Mouse (Mus musculus) CH12.LX (cell line): ENCODE data around the gene Defb23. TPM values are rescaled to one million over a fixed set of nuclear protein-coding genes. Genes with fewer than 3 reads are reported as not detected.

ENCODE experiments used
- DNase-seq: peaks from one replicate; pipeline ENCODE4 v3.0.0-alpha.2; 2013; ENCODE audit errors: extremely low read depth
- H3K27ac ChIP-seq: 2 replicates; pipeline ENCODE4 v1.5.1; 2012; ENCODE audit warnings: low read depth, mild to moderate bottlenecking, control low read depth, moderate library complexity; ENCODE audit not compliant: insufficient read depth
- H3K27me3 ChIP-seq: replicated peaks from 2 replicates; pipeline ENCODE3; 2012; ENCODE audit warnings: inconsistent platforms
- H3K36me3 ChIP-seq, 2 experiments: replicated peaks in 1 of 2; 2 replicates each; pipeline versions ENCODE3 to v1.6.1; 2012; ENCODE audit warnings: inconsistent platforms in 1 of 2, low read length in 1 of 2, mild to moderate bottlenecking in 1 of 2, mixed read lengths in 1 of 2, moderate library complexity in 1 of 2; ENCODE audit not compliant: control insufficient read depth in 1 of 2, insufficient read depth in 1 of 2
- H3K4me1 ChIP-seq, 2 experiments: 2 replicates each; pipeline ENCODE4 v1.6.1; 2012; ENCODE audit warnings: inconsistent platforms in 1 of 2, moderate library complexity in 1 of 2; ENCODE audit not compliant: insufficient read depth in 2 of 2, control insufficient read depth in 1 of 2
- H3K4me2 ChIP-seq: 2 replicates; pipeline ENCODE4 v1.6.1; 2012; ENCODE audit warnings: low read depth, mild to moderate bottlenecking, control low read depth; ENCODE audit not compliant: poor library complexity, insufficient read depth, severe bottlenecking
- H3K4me3 ChIP-seq, 3 experiments: fragments of 150-350 bp in 1 of 3; sonication (generic) in 1 of 3; replicated peaks in 1 of 3; 2 replicates each; pipeline versions ENCODE3 to v1.5.1; 2011 to 2012; ENCODE audit warnings: low read depth in 2 of 3, low read length in 2 of 3, mild to moderate bottlenecking in 2 of 3, moderate library complexity in 2 of 3, control low read depth in 1 of 3, improper control_type of control experiment in 1 of 3, inconsistent platforms in 1 of 3, mixed read lengths in 1 of 3; ENCODE audit not compliant: poor library complexity in 1 of 3
- H3K79me2 ChIP-seq: replicated peaks from 2 replicates; pipeline ENCODE4 v1.6.1; 2012; ENCODE audit warnings: mild to moderate bottlenecking, moderate library complexity; ENCODE audit not compliant: control insufficient read depth, poor library complexity, insufficient read depth, severe bottlenecking; ENCODE audit errors: extremely low read depth
- H3K9ac ChIP-seq: 2 replicates; pipeline ENCODE4 v1.6.1; 2012; ENCODE audit warnings: low read depth, mild to moderate bottlenecking, control low read depth, moderate library complexity; ENCODE audit not compliant: insufficient read depth
- H3K9me3 ChIP-seq: replicated peaks from 2 replicates; pipeline ENCODE3; 2012; ENCODE audit warnings: low read length, inconsistent platforms, mixed read lengths
- CTCF ChIP-seq, 2 experiments: IDR thresholded peaks in 1 of 2; conservative IDR thresholded peaks in 1 of 2; 2 replicates each; pipeline ENCODE4 v1.5.1; 2011 to 2012; ENCODE audit warnings: low read depth in 2 of 2, low read length in 2 of 2, improper control_type of control experiment in 1 of 2, inconsistent platforms in 1 of 2, mild to moderate bottlenecking in 1 of 2, moderate library complexity in 1 of 2
- ETS1 ChIP-seq: conservative IDR thresholded peaks from 2 replicates; pipeline ENCODE4 v1.6.1; 2012; ENCODE audit warnings: low read depth, mild to moderate bottlenecking, inconsistent platforms, low read length, improper control_type of control experiment, moderate library complexity
- GABPA ChIP-seq: IDR thresholded peaks from 2 replicates; pipeline ENCODE4 v1.6.1; 2012; ENCODE audit warnings: low read depth, low read length, improper control_type of control experiment, inconsistent platforms; ENCODE audit not compliant: insufficient replicate concordance
- JUN ChIP-seq: IDR thresholded peaks from 2 replicates; pipeline ENCODE4 v1.6.1; 2011; ENCODE audit warnings: low read depth, mild to moderate bottlenecking, low read length, improper control_type of control experiment, moderate library complexity; ENCODE audit not compliant: insufficient read depth
- MAX ChIP-seq: IDR thresholded peaks from 2 replicates; pipeline ENCODE4 v1.6.1; 2011; ENCODE audit warnings: low read length, improper control_type of control experiment
- MAZ ChIP-seq: IDR thresholded peaks from 2 replicates; pipeline ENCODE4 v1.6.1; 2012; ENCODE audit warnings: low read depth, mild to moderate bottlenecking, inconsistent platforms, low read length, improper control_type of control experiment, moderate library complexity
- MYC ChIP-seq: IDR thresholded peaks from 2 replicates; pipeline ENCODE4 v1.6.1; 2011; ENCODE audit warnings: low read depth, mild to moderate bottlenecking, improper control_type of control experiment, low read length
- POLR2A ChIP-seq: IDR thresholded peaks from 2 replicates; pipeline ENCODE4 v1.6.1; 2011; ENCODE audit warnings: low read depth, mild to moderate bottlenecking, improper control_type of control experiment, low read length
- POLR2AphosphoS2 ChIP-seq: IDR thresholded peaks from 2 replicates; pipeline ENCODE4 v1.6.1; 2011; ENCODE audit warnings: low read depth, low read length, improper control_type of control experiment
- RAD21 ChIP-seq: IDR thresholded peaks from 2 replicates; pipeline ENCODE4 v1.6.1; 2011; ENCODE audit warnings: low read depth, mild to moderate bottlenecking, low read length, improper control_type of control experiment, moderate library complexity
- SIN3A ChIP-seq: IDR thresholded peaks from 2 replicates; pipeline ENCODE4 v1.6.1; 2012; ENCODE audit warnings: low read length, improper control_type of control experiment, inconsistent platforms
- SMC3 ChIP-seq: IDR thresholded peaks from 2 replicates; pipeline ENCODE4 v1.6.1; 2011; ENCODE audit warnings: low read depth, low read length, improper control_type of control experiment
- USF1 ChIP-seq: IDR thresholded peaks from 2 replicates; pipeline ENCODE4 v1.6.1; 2014; ENCODE audit warnings: low read depth, mild to moderate bottlenecking, inconsistent platforms, low read length, improper control_type of control experiment
- ZMIZ1 ChIP-seq: IDR thresholded peaks from 2 replicates; pipeline ENCODE4 v1.6.1; 2012; ENCODE audit warnings: low read depth, mild to moderate bottlenecking, inconsistent platforms, low read length, improper control_type of control experiment
- ZNF384 ChIP-seq: IDR thresholded peaks from 2 replicates; pipeline ENCODE4 v1.6.1; 2012; ENCODE audit warnings: low read depth, low read length, improper control_type of control experiment, inconsistent platforms
- dilution Hi-C: fragments of 300-500 bp; cut with MboI; formaldehyde crosslinking; loops from 2 replicates; pipeline ENCODE4 v1.14.3; 2020; ENCODE audit warnings: low sequenced_read_pairs; ENCODE audit not compliant: extremely low pct_unique_long_range_greater_than_20kb, extremely low pct_ligation_motif_present
- in situ Hi-C: fragments of 300-500 bp; cut with MboI; formaldehyde crosslinking; loops from 3 replicates; pipeline ENCODE4 v1.14.3; 2019; ENCODE audit warnings: low sequenced_read_pairs, low pct_ligation_motif_present, low pct_unique_long_range_greater_than_20kb, mixed read lengths
- polyA plus RNA-seq: library from polyadenylated mRNA; unstranded; fragments of >175 nt; gene quantifications from 2 replicates; pipeline ENCODE4 v1.2.1, GENCODE M21; 2012; ENCODE audit warnings: low read depth; ENCODE audit not compliant: insufficient read length
- total RNA-seq, 2 experiments: library from RNA; depleted of rRNA; stranded (reverse); fragments of 300-350 nt in 1 of 2; fragments of >200 nt in 1 of 2; gene quantifications; 2 replicates each; pipeline ENCODE4 v1.2.3; 2012 to 2014

Gene Defb23
- total and polyA plus RNA-seq, 3 experiments, result not detected

- Histone ChIP-seq H3K9ac (no peak overlapping the region), H3K36me3 (no peaks in the 10 kb centered on the region), H3K4me2 (no peak overlapping the region), H3K79me2 (no peaks in the 10 kb centered on the region), H3K9me3 (peaks cover 2% of the 10 kb centered on the region), H3K27ac (no peak overlapping the region), H3K27me3 (peaks cover 13% of the 10 kb centered on the region), H3K4me3 (no peak overlapping the region), H3K4me1 (no peaks in the 10 kb centered on the region)
- dilution Hi-C loops (no loop called here), in situ Hi-C loops (no loop called here)
- DNase-seq, result no peak
- TF ChIP-seq SIN3A, result no peak
- TF ChIP-seq ETS1, result no peak
- no peak for TF ChIP-seq RAD21
- no peak for TF ChIP-seq ZNF384
- no peak for TF ChIP-seq SMC3
- no peak for TF ChIP-seq GABPA
- no peak for TF ChIP-seq MAX
- no peak for TF ChIP-seq CTCF (conservative IDR thresholded peaks at IDR 0.05 in 1 of 2, IDR thresholded peaks at IDR 0.05 in 1 of 2; ENCODE audit: low read depth in 2 of 2, low read length in 2 of 2)
- no peak for TF ChIP-seq MYC
- no peak for TF ChIP-seq USF1
- TF ChIP-seq JUN, result no peak
- TF ChIP-seq ZMIZ1, result no peak
- TF ChIP-seq POLR2AphosphoS2, result no peak
- no peak for TF ChIP-seq POLR2A
Measured at GRCm38 (mm10) chr2:152503950-152504349, 39.5 kb upstream of the Defb23 start.

GRCm38 (mm10) chr2:152500863-152501229 lies 36.4 kb upstream of the Defb23 start:
- in situ Hi-C loops (no loop called here), dilution Hi-C loops (no loop called here)
- Histone ChIP-seq H3K9me3 (peaks cover 2% of the 10 kb centered on the region), H3K79me2 (no peaks in the 10 kb centered on the region), H3K4me3 (no peak overlapping the region), H3K9ac (no peak overlapping the region), H3K36me3 (no peaks in the 10 kb centered on the region), H3K27ac (no peak overlapping the region), H3K4me1 (no peaks in the 10 kb centered on the region), H3K27me3 (peaks cover 8% of the 10 kb centered on the region), H3K4me2 (no peak overlapping the region)
- TF ChIP-seq RAD21 (peak; percentile 35), MAZ (no peak), CTCF (conservative IDR thresholded peaks at IDR 0.05 in 1 of 2, IDR thresholded peaks at IDR 0.05 in 1 of 2; ENCODE audit: low read depth in 2 of 2, low read length in 2 of 2) (peak; percentile 10 to 44; a peak in 2 of 4 replicates), SIN3A (no peak), SMC3 (peak; percentile 17; the same call in 1 of the 2 replicates)
- no peak for DNase-seq
